Mouse (Mus musculus): ENCODE results near the gene Iqsec1. TPM values are rescaled to one million over a fixed set of nuclear protein-coding genes. Genes with fewer than 3 reads are reported as not detected.

Gene Iqsec1
- total RNA-seq (2021): 100 to 1,000 TPM; 108 to 109 TPM
- long read RNA-seq, experiment 1, transcript Iqsec1-208 (1 exons, 2,691 nt): major isoform, 19 of 27 reads
- long read RNA-seq, experiment 1, partial matches to known transcripts: 2 of 27 reads
- long read RNA-seq, experiment 1, other reads (novel, unspliced or antisense): 6 of 27 reads
- long read RNA-seq, experiment 2, full-length matches to known transcripts: 18 of 24 reads
- long read RNA-seq, experiment 2, partial matches to known transcripts: 1 of 24 reads
- long read RNA-seq, experiment 2, other reads (novel, unspliced or antisense): 5 of 24 reads

GRCm38 (mm10) chr6:90988648-90989317 is at the start of gene Iqsec1:
TSS of gene Iqsec1 (minus strand) at chr6:90988685.
- intact Hi-C loops (cut with DNase I): loop anchor here (5.0 kb wide), 1 partner anchor 166 kb away; no protein-coding TSS in a partner anchor
- DNase-seq: peak; percentile 69 to 77

GRCm38 (mm10) chr6:91028256-91028655 is 39.8 kb upstream of the Iqsec1 start:
- intact Hi-C loops (cut with DNase I): no loop called here

GRCm38 (mm10) chr6:91020810-91021209 is 32.3 kb upstream of the Iqsec1 start:
- intact Hi-C loops (cut with DNase I): no loop called here
- no peak for DNase-seq

More at GRCm38 (mm10) chr6:91028256-91028655, 39.8 kb upstream of the Iqsec1 start:
- DNase-seq: no peak

- intact Hi-C loops (cut with DNase I): no loop called here
- no peak for DNase-seq
These were observed 28.2 kb upstream of the Iqsec1 start for GRCm38 (mm10) chr6:91016600-91017230.

- no peak for DNase-seq
- intact Hi-C loops (cut with DNase I): no loop called here
These were observed 25.9 kb upstream of the Iqsec1 start for GRCm38 (mm10) chr6:91014198-91014958.

- intact Hi-C loops (cut with DNase I): no loop called here
These were observed 24.0 kb upstream of the Iqsec1 start for GRCm38 (mm10) chr6:91012458-91012857.

GRCm38 (mm10) chr6:91011568-91011967 is 23.1 kb upstream of the Iqsec1 start:
- intact Hi-C loops (cut with DNase I): no loop called here
- peak; percentile 19 to 37 for DNase-seq

More at GRCm38 (mm10) chr6:91012458-91012857, 24.0 kb upstream of the Iqsec1 start:
- DNase-seq: no peak

GRCm38 (mm10) chr6:91008284-91008830 is 19.9 kb upstream of the Iqsec1 start:
- DNase-seq: no peak
- intact Hi-C loops (cut with DNase I): no loop called here

- intact Hi-C loops (cut with DNase I): no loop called here
- no peak for DNase-seq
These were observed 18.7 kb upstream of the Iqsec1 start for GRCm38 (mm10) chr6:91007207-91007606.

GRCm38 (mm10) chr6:91004157-91004556 is 15.7 kb upstream of the Iqsec1 start:
- no peak for DNase-seq
- intact Hi-C loops (cut with DNase I): no loop called here

GRCm38 (mm10) chr6:91003310-91003995 is 15.0 kb upstream of the Iqsec1 start:
- no peak for DNase-seq
- intact Hi-C loops (cut with DNase I): no loop called here

- no peak for DNase-seq
- intact Hi-C loops (cut with DNase I): no loop called here
These were observed 13.1 kb upstream of the Iqsec1 start for GRCm38 (mm10) chr6:91001566-91001965.

GRCm38 (mm10) chr6:91000819-91001525 is 12.5 kb upstream of the Iqsec1 start:
- intact Hi-C loops (cut with DNase I): no loop called here
- peak in 1 of 2 experiments; percentile 9 for DNase-seq

- intact Hi-C loops (cut with DNase I): no loop called here
- DNase-seq: no peak
These were observed 10.7 kb upstream of the Iqsec1 start for GRCm38 (mm10) chr6:90999176-90999575.

GRCm38 (mm10) chr6:90997025-90997424 is 8.5 kb upstream of the Iqsec1 start:
- intact Hi-C loops (cut with DNase I): no loop called here
- no peak for DNase-seq

GRCm38 (mm10) chr6:90996181-90996580 is 7.7 kb upstream of the Iqsec1 start:
- intact Hi-C loops (cut with DNase I): no loop called here
- no peak for DNase-seq

- intact Hi-C loops (cut with DNase I): loop anchor here (5.0 kb wide), 1 partner anchor 166 kb away; no protein-coding TSS in a partner anchor
- no peak for DNase-seq
These were observed 223 bp downstream of the Iqsec1 start for GRCm38 (mm10) chr6:90988299-90988625.

GRCm38 (mm10) chr6:90987561-90988298 is 755 bp downstream of the Iqsec1 start:
- peak; percentile 33 to 34 for DNase-seq
- intact Hi-C loops (cut with DNase I): loop anchor here (5.0 kb wide), 1 partner anchor 165 kb away; no protein-coding TSS in a partner anchor
